Mouse (Mus musculus) T-helper 1 cell (primary cell): Measurements from ENCODE around the gene Tbxa2r.

ENCODE experiments used
- in situ Hi-C: fragments of 300-600 bp; cut with MboI, MseI; formaldehyde crosslinking; loops from one replicate; pipeline ENCODE4 v1.15.1; 2025; ENCODE audit warnings: high pct_unique_total_duplicates

Gene Tbxa2r

DNA sequence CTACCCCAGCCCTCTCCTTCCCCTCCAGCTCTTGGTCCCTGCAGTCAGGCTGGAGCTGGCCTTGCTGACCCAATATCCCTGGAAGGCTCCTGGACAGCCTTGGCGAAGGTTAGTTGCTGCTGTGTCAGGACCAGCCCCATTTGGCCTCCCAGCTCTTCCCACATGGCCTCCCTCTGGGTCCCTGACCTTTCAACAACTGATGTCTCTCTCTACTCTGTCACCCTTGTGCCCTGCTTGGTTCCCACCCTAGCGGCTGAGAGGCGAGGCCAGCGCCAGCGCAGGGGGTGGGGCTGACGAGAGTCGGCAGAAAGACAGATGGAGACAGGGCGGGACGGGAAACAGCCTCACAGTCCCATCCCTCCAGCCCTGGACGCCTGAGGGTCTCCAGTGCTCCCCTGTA is at the start of gene Tbxa2r:
Gene Tbxa2r (plus strand): TSS at position 346 of the 400 bp plus-strand sequence.
- in situ Hi-C loops = no loop called here

DNA sequence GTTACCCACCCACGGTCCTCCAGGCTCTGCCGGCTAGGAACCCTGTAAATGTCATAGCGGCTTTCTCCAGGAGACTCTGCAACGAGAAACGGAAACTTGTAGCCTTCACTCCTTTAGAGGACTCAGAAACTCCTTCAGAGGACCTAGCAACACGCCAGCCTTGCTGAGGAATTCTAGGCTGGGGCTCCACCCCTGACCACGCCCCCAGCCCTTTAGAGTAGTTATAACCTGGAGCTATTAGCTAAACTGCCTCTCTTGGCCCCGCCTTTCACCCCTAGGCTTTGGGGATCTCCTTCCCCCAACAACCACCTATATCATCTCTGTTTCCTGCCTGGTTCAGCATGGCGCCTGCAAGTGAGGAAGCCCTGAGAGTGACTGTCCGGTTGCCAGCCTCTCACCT is 49.0 kb upstream of the Tbxa2r start:
- in situ Hi-C loops = no loop called here

DNA sequence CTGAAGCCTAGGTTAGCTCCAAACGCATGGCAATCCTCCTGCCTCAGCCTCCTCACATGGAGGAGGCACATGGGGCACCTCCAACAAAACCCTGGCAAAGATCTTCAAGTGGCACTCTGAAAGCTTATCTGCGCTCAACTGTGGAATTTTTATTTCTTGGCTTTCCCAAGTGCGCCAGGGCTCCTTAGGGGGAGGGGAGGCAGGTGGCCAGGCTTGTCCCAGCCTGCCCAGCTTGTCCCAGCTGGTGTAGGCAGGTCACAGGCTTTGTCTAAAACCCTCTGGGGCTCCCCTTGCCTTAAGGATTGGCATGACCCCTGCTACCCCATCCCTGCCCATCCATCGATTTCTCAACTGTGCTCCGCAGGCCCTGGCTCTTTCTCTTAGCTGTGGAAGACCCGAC is 44.3 kb upstream of the Tbxa2r start:
- in situ Hi-C loops = no loop called here

DNA sequence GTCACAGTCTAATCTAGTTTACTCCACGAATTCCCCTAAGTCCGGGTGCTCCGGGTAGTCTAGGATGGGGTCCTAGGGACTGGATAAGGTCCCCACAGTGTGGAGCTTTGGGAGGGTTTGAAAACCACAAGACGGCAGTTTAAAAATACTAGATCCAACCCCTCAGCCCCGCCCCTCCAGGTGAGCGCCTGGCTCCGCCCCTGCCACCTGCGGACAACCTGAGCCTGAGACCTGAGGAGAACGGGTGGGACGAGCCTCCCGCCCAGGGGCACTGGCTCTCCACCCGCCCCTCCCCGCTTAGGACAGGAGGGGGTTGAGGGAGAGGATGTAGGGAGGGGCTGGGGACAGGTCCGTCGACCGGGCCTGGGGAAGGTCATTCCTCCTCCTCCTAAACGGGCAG is 43.8 kb upstream of the Tbxa2r start:
- in situ Hi-C loops = no loop called here

DNA sequence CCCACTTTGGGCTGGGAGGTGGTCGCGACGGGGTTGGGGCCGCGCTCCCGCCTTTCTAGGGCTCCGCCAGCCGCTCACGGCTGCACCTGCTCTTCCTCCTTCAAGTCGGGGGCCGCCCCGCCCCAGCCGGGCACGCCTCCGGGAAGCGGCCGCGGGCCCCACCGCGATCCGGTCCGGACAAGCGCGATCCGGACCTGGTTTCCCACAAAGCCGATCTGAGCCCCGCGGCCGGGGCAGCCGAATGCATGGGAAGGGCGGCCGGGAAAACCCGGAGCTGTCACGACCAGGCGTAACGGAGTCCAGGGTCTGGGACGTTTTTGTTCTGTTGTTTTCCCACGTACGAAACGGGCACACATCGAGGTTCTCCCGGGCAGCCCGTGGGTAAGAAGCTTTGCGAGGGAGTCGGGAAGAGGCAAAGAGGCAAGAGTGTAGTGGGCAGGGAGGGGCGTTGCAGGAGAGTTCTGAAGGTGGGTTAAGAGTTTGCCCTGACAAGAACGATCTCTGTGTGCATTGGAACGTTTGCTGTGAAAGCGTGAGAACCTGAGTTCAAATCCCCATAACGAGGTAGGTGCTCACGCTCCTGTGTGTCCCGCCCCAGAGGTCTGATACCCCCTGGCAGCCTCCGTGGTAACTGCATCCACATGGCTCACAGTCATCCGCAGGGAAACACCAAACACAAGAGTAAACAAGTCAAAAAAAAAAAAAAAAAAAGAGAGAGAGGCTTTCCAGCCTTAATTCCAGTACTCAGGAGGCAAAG is 42.7 kb upstream of the Tbxa2r start:
- in situ Hi-C loops = no loop called here

DNA sequence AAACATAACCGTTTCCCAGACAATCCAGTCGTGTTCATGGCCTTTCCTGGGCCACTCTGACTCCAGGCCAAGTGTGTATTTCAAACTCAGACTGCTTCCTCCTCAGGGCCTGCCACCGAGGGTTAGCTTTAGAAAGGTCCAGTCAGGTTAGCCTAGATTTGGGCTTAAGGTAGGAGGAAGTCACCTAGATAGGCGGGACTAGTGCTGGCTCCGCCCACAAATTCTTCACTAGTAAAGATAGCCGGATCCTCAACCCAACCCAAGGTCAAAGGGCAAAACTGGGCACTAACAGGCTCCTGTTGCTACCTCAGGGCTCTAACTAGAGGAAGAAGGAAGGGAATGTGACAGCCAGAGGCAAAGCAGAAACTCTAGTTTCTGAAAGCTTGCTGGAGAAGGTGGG is 41.9 kb upstream of the Tbxa2r start:
- in situ Hi-C loops = no loop called here

DNA sequence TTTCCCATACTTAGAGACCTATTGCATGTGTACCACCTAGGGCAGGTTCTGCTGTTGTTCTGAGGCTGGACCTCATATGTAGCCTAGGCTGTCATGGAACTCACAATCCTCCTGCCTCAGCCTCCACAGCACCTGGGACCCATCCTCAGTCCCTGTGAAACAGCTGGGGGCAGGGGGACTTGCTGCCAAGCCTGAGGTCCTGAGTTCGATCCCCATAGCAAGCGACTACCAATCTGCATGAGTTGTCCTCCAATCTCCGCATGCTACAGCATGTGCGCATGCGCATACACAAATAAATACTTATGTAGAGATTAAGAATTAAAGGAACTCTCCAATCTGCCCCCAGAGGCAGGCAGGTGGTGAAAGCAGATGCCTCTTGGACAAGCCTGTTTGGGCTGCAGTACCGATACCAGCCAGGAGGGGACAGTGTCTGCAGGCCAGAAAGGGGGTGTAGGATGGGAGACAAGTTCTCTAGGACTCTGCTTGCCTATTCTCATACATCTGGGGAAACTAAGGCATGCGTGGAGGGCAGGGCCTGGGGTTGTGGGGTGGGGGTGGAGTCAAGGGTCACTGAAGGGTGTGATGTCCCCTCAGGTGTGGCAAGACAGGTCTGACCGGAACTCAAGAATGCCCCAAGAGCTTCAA is 40.9 kb upstream of the Tbxa2r start:
- in situ Hi-C loops = no loop called here

DNA sequence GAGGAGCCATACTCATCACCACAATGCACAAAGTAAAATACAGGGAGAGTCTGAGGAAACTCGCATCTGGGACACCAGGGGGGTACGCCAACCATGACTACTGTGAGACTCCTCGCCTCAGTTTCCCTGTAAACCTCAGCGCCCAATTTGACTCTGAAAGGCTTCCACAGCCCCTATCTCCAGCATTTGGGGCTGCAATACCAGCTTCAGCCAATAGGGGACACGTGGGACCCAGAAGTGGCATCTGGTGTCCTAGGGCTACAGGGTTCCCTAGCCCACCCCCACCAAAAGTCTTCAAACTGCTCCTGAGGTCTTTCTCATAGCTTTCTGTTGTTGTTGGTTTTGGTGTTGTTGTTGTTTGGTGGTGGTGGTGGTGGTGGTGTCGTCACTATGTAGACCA is 39.9 kb upstream of the Tbxa2r start:
- in situ Hi-C loops = no loop called here

DNA sequence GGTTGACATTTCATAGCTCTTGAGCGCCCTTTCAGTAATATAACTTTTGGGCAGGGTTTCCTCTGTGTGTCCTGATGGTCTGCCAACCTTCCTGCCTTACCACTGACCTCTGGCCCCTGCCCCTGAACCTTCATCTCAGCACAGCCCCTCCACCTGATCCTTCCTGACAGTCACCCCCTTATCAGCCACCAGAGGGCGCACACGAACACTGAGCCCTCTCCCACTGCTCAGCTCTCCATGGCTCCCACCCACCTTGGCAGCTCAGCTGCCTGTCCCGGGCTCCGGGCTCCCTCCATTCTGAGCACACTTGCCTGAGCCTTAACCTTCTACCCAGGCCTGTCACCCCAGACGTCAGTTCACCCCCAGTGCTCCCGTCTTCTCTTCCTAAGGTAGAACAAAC is 39.3 kb upstream of the Tbxa2r start:
- in situ Hi-C loops = no loop called here

DNA sequence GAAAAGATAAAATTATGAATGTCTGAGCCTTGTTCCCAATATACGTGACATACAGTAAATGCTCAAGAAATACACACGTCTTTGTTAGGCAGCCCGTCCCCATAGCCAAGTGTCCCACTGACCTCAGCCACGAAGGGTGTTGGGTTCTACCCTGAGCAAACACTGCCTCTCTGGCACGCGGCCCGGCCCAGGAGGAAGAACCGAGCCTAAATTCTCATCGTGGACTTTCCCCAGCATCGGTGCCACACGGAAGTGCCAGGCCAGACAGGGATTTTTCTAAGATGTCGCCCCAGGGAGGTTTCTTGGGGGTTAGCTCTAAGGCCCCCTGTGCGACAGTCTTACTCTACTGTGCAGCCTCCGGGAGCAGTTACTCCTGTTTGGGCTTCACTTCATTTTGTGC is 38.7 kb upstream of the Tbxa2r start:
- in situ Hi-C loops = no loop called here

DNA sequence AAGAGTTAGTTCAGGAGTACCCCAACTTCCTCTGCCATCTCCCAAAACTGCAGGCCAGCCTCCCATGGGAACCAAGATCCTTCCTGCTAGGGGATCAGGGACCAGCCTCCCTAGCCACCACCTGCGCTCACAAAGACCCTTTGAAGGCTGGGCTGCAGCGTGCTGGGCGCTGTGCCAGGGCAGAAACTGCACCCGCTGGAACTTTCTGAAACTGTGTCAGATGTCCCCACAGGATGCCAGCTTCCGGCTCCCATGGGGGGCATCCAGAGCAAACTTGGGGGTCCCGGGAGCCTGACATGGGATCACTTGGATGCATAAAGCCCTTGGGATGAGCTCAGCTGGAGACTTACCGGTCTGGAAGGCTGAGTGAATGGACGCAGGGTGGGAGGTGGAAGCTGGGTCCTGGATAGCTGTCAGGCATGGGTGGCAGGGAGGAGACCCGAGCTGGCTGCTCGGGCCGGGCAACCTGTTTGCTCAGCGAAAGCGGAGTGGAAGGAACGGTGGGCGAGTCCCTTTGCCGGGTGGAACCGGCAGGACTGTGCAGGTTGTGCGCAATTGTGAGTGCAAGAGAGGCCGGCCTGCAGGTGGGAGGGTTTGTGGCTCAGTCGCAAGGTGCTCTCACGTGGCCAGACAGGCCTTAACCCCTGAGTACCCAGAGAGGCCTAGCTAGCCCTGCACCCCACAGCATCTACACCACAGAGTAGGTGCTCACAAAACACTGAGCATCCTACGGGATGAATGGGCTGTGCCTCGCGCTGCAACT is 37.7 kb upstream of the Tbxa2r start:
- in situ Hi-C loops = no loop called here

DNA sequence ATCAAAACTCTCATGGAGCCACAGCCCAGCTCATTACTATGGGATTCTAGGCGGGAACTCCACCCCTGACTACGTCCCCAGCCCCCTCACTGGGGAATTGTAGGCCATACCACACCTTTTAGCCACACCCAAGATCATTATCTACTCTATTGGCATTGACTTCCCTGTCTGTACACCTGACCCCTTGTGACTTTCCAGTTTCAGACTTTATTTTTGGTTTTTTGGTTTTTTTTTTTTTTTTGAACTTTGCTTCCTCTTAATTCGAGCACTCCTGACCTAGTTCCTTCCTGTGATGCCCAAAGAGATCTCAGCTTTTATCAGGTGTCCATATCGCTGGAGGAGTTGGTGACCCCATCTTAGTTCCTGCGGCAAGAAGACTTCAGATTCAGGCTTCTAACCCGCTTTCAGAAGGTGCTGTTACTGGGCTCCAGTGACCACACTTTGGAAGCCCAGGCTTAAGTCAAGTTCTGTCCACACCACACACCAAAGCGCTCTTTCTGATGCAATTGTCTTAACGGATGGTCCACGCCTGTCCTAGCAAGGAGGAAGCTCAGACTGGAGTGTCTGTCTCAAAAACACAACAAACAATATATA is 36.9 kb upstream of the Tbxa2r start, which contains the start of gene Tjp3:
Gene Tjp3 (minus strand): TSS at position 71 of the 594 bp plus-strand sequence.
- in situ Hi-C loops = no loop called here

DNA sequence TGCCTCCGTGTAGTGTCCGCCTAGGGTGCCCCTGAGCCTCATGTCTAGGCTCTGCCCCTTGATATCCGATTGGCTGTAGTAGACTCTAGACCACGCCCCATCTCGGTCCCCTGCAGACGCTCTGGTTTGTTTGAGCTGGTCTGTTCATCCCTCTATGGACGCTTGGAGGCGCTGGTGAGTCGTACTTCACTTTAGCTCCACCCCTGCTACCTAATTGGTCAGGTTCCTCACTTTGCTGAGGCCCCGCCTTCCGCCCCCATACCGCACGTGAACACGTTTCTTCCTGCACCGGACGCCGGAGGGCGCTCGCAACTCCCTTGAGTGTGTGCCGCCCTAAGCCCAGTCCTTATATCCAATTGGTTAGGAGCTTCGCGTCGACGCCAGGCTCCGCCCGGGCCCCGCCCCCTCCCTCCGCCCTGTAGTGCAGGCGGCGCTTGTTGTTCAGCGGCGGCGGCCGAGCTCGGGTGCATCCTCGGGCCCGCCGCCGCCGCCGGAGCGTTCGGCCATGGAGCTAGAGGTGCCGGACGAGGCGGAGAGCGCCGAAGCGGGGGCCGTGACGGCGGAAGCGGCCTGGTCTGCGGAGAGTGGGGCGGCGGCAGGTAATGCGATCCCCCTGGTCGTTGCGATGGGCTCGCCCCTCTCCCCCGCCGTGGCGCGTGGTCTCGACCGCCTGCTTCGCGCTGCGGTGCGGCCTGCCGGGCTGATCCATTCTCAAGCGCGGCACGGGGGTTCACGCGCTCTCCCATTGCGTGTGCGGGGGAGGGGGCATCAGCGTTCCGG is 35.8 kb upstream of the Tbxa2r start, which contains the start of gene Pip5k1c:
Gene Pip5k1c (plus strand): TSS at position 410 of the 780 bp plus-strand sequence.
- in situ Hi-C loops = no loop called here

DNA sequence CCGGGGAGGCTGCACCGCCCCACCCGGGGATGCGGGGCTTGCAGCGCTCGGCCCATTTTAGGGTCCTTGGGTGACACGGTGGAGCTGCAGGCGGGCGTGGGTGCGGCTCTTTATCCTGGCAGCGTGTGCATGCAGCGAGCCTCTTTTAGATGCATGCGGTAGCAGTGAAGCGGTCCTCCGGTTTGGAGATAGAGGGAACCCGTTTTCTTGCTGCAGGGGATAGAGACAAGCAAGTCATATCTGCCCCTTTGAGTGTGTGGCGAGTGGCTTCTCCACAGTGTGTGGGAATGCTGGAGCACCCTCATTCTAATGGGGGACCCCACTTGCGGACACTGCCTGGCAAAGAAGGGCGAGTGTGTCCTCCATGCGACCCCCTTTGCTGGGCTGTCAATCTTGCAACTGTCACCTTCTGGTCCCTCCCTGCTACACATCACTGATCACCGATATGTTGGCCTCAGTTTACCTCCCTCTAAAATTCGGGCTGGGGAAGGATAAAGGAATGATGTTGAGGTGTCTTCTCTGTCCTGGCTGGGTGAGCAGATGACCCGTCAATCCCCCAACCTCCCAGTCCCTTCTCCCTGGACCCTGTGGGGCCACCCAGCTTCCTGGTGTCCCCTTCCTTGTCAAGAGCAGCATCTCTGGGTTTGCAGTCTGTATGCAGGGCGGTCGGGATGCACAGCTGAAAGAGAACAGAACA is 35.0 kb upstream of the Tbxa2r start:
- in situ Hi-C loops = no loop called here

DNA sequence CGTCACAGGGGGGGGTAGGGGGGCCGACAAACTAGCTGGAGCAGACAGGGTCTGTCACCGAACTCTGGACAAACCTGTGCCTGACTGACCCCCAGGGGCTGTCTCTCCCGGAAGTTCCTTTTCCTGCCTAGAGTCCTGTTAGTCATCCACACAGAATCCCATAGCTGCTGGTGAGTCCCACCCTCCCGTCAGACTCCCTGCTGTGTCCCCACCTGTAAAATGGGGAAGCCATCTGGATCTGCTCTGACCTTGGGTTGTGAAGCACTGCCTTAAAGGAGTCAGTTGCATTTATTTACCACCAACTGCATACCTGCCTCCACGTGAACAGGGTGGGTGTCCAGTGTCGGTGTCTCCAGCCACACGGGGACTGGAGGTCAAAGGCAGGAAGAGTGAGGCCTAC is 34.1 kb upstream of the Tbxa2r start:
- in situ Hi-C loops = no loop called here

DNA sequence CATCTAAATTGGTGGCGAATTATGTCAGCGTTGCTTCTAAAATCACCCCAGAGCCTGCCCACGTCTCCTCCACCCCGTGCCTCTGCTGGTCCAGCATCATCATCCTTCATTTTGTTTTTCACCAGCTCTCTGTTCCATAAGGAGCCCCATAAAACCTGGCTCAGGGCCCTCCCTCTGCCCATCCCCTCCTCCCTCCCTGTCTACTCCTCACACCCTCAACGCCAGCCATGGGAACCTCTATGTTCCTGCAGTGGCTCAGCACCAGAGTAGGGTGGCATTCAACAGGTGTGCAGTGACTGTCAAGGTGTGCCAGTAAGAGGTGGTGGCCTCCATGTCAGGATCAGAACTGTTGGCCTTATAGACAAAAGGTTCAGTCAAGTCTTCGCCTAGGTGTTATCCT is 33.3 kb upstream of the Tbxa2r start:
- in situ Hi-C loops = no loop called here

DNA sequence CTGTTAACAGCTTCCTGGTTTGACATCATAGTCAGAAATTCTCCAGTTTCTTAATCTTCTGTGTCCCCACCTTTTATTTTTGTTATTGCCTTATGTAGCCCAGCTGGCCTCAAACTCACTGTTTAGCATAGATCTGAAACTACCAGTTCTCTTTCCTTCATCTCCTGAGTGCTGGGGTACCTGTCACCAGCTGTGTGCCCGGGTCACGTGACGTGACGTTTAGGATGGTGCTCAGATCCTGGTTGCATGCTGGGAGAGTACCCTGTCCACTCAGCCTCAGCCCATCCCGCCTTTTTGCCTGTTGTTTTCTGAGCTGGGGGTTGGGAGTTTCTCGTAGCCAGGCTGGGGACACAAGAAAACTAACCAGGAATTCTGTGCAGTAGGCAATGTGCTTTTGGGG is 31.3 kb upstream of the Tbxa2r start:
- in situ Hi-C loops = no loop called here

DNA sequence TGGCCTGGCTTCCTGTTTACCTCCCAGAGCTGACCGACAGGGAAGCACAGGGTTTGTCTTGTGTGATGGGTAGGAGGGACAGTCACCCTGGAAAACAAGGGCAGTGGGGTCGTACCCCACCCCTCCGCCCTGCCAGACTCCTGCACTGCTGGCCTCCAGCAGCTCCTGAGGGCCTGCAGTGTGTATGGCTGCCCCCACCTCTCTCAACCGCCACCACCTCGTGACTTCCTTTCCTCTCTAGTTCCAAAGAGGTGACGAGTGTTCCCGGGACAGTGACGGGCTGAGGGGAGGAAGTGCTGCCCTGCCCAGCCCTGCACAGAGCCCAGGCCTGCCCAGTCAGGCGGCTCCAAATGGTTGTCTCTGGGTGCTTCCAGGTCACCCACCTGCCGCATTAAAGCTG is 30.7 kb upstream of the Tbxa2r start:
- in situ Hi-C loops = no loop called here

DNA sequence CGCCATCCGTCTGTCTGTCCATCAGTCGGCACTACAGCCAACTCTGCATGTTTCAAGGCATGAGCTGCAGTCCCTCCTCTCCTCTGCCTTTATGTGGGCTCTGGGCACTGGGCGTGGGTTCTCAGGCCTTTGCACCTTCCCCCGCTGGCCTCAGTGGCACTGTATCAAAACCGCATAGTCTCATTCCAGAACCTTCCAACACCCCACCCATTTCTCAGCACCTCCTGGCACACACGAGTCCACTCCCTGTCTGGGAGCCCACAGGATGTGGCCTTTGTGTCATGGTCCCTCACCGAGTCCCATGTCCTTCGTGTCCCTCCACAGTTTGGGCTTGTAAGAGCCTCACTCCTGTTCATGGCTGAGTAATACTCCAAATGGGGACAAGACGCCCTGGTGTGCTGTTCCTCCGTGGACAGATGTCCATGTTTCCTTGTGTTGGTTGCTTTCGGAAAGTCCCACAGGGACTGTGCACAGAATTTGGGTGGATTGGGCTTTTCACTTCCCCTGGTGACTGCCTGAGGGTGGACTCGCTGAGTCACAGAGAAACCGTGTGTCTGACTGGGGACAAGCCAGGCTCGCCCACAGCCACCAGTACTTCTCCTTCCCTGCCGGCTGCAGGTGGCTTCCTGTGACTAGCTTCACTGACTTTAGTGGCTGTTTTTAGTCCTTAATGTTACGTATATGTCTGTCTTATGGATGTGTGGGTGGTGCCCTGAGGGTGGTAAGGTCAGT is 30.0 kb upstream of the Tbxa2r start:
- in situ Hi-C loops = no loop called here
